Comparison of ENCODE assay signal across 11 mouse cellular contexts in genomic region chr10:93486622-93487021, GRCm38 (mm10). TPM values are rescaled to one million over a fixed set of nuclear protein-coding genes. Genes with fewer than 3 reads are reported as not detected.
DNase-seq lines count a peak whose midpoint lies in the region; ATAC-seq and TF ChIP-seq lines count a peak whose summit lies in the region.
"Had no signal": no experiment of that assay in that cellular context is flagged by ENCODE, and none has a peak within 500 bp of the region (broad histone marks: within the 10 kb centered on the region; RNA-seq: fewer than 3 reads in every experiment).

No protein-coding gene starts in this region.

- no peaks in the 10 kb centered on the region for H3K9me3 ChIP-seq in forebrain, postnatal 0 days (ENCODE audit: low read length)
- no peaks in the 10 kb centered on the region for H3K9me3 ChIP-seq in midbrain, embryonic 14.5 days (ENCODE audit: control insufficient read depth, low read length)
- H3K9me3 ChIP-seq: embryonic facial prominence, embryonic 13.5 days; liver, embryonic 13.5 days; stomach, embryonic 15.5 days had no signal

- no peak overlapping the region for H3K4me2 ChIP-seq in forebrain, postnatal 0 days (ENCODE audit: low read depth)
- H3K4me2 ChIP-seq in midbrain, embryonic 14.5 days (ENCODE audit: low read length): no peak overlapping the region
- H3K4me2 ChIP-seq: embryonic facial prominence, embryonic 13.5 days; liver, embryonic 13.5 days; stomach, embryonic 15.5 days had no signal

- H3K4me1 ChIP-seq in forebrain, postnatal 0 days (ENCODE audit: insufficient read depth): no peaks in the 10 kb centered on the region
- H3K4me1 ChIP-seq in midbrain, embryonic 14.5 days (ENCODE audit: control insufficient read depth, insufficient read depth, low read length): peaks cover 9% of the 10 kb centered on the region; the same call in 1 of the 2 replicates
- H3K4me1 ChIP-seq: embryonic facial prominence, embryonic 13.5 days; stomach, embryonic 15.5 days had no signal

- ATAC-seq in forebrain, postnatal 0 days: peak; percentile 16; the same call in 1 of the 2 replicates
- ATAC-seq in midbrain, embryonic 14.5 days (ENCODE audit: low FRiP score, low TSS enrichment): no peak

- no peaks in the 10 kb centered on the region for H3K27me3 ChIP-seq in forebrain, postnatal 0 days (ENCODE audit: insufficient read depth, low read length)
- H3K27me3 ChIP-seq in midbrain, embryonic 14.5 days (ENCODE audit: control insufficient read depth, insufficient read depth, low read length): no peaks in the 10 kb centered on the region
- H3K27me3 ChIP-seq: embryonic facial prominence, embryonic 13.5 days; liver, embryonic 13.5 days; stomach, embryonic 15.5 days had no signal

- H3K36me3 ChIP-seq in forebrain, postnatal 0 days (ENCODE audit: insufficient read depth): peaks cover 22% of the 10 kb centered on the region
- peaks cover 25% of the 10 kb centered on the region for H3K36me3 ChIP-seq in midbrain, embryonic 14.5 days (ENCODE audit: control insufficient read depth, insufficient read depth, low read length)

- 23% methylated on average over 4 of the region's 4 CpGs for WGBS in forebrain, postnatal 0 days
- 24% methylated on average over 4 of the region's 4 CpGs for WGBS in large intestine, adult 2 months
- WGBS in midbrain, embryonic 14.5 days: 21% methylated on average over 4 of the region's 4 CpGs

- TF ChIP-seq CTCF in forebrain, postnatal 0 days (IDR thresholded peaks at IDR 0.05; ENCODE audit: low read depth): peak; percentile 70

- H3K4me3 ChIP-seq in forebrain, postnatal 0 days (ENCODE audit: low read depth, low read length): no peak overlapping the region
- no peak overlapping the region for H3K4me3 ChIP-seq in midbrain, embryonic 14.5 days (replicated peaks; ENCODE audit: low read depth, low read length)
- H3K4me3 ChIP-seq: embryonic facial prominence, embryonic 13.5 days; liver, embryonic 13.5 days; stomach, embryonic 15.5 days had no signal

- H3K9ac ChIP-seq in forebrain, postnatal 0 days: no peak overlapping the region
- H3K9ac ChIP-seq in midbrain, embryonic 14.5 days (replicated peaks; ENCODE audit: low read length): no peak overlapping the region
- H3K9ac ChIP-seq: embryonic facial prominence, embryonic 13.5 days; liver, embryonic 13.5 days; stomach, embryonic 15.5 days had no signal

- no peak overlapping the region for H3K27ac ChIP-seq in forebrain, postnatal 0 days (ENCODE audit: low read depth, low read length)
- no peak overlapping the region for H3K27ac ChIP-seq in midbrain, embryonic 14.5 days (replicated peaks; ENCODE audit: low read depth, low read length)
- H3K27ac ChIP-seq: embryonic facial prominence, embryonic 13.5 days; liver, embryonic 13.5 days; stomach, embryonic 15.5 days had no signal

- peak; percentile 25 to 72 for DNase-seq in adrenal gland, adult (ENCODE audit: inconsistent age in 2 of 2, low spot score in 1 of 2)
- DNase-seq in adrenal gland, adult 8-10 months: no peak
- peak; percentile 42 for DNase-seq in right cerebral cortex, adult 18-20 months
- DNase-seq in right cerebral cortex, postnatal 4 days: no peak
- peak; percentile 58 for DNase-seq in forebrain, postnatal 0 days
- peak; percentile 22 for DNase-seq in large intestine, adult 2 months (ENCODE audit: low read depth, low spot score)
- DNase-seq in midbrain, embryonic 14.5 days: peak; percentile 81
- DNase-seq in T-cell, adult 2 months (ENCODE audit: low spot score): no peak
- DNase-seq: liver, embryonic 13.5 days had no signal

RNA-seq across cellular contexts. Expression of gene Hal, which starts 1.9 kb away (rescaled TPM):
- total RNA-seq in adrenal gland, adult 8-10 months (2022): under 1 TPM; 0.17 to 0.52 (median 0.39) TPM
- 0.05 TPM in 1 of 2 replicates, not detected in the other for total RNA-seq in forebrain, postnatal 0 days (2014; rRNA removed)
- 0.15 TPM in 1 of 2 replicates, not detected in the other for polyA plus RNA-seq in forebrain, postnatal 0 days (2015; fragmentation: Nextera tagmentation; extraction: Ambion mirVana)
- 0.26 and 0.29 TPM in 2 replicates for polyA plus RNA-seq in large intestine, adult 2 months (2012; rRNA removed)
- polyA plus RNA-seq in midbrain, embryonic 14.5 days (2014; fragmentation: Nextera tagmentation; extraction: Ambion mirVana): 0.27 TPM in 1 of 2 replicates, not detected in the other

RNA-seq across cellular contexts. Expression of gene Lta4h, which starts 33.4 kb away (rescaled TPM):
- total RNA-seq in adrenal gland, adult 8-10 months (2022): 10 to 100 TPM; 53.1 to 74.2 (median 65.2) TPM
- 55.7 and 67.6 TPM in 2 replicates for total RNA-seq in forebrain, postnatal 0 days (2014; rRNA removed)
- polyA plus RNA-seq in forebrain, postnatal 0 days (2015; fragmentation: Nextera tagmentation; extraction: Ambion mirVana): 72.6 and 88.0 TPM in 2 replicates
- polyA plus RNA-seq in large intestine, adult 2 months (2012; rRNA removed): 120 and 274 TPM in 2 replicates
- polyA plus RNA-seq in midbrain, embryonic 14.5 days (2014; fragmentation: Nextera tagmentation; extraction: Ambion mirVana): 73.0 and 99.3 TPM in 2 replicates

RNA-seq across cellular contexts. Expression of gene Amdhd1, which starts 53.2 kb away (rescaled TPM):
- under 1 TPM in 1 of 4 experiments, not detected in 3; 0.12 TPM for total RNA-seq in adrenal gland, adult 8-10 months (2022)
- 0.14 and 0.85 TPM in 2 replicates for total RNA-seq in forebrain, postnatal 0 days (2014; rRNA removed)
- 0.48 and 0.64 TPM in 2 replicates for polyA plus RNA-seq in forebrain, postnatal 0 days (2015; fragmentation: Nextera tagmentation; extraction: Ambion mirVana)
- polyA plus RNA-seq in large intestine, adult 2 months (2012; rRNA removed): 0.06 and 0.10 TPM in 2 replicates
- not detected in 2 replicates for polyA plus RNA-seq in midbrain, embryonic 14.5 days (2014; fragmentation: Nextera tagmentation; extraction: Ambion mirVana)

RNA-seq across cellular contexts. Expression of gene Ccdc38, which starts 53.8 kb away (rescaled TPM):
- total RNA-seq in adrenal gland, adult 8-10 months (2022): under 1 TPM in 1 of 4 experiments, not detected in 3; 0.10 TPM
- not detected in 2 replicates for total RNA-seq in forebrain, postnatal 0 days (2014; rRNA removed)
- polyA plus RNA-seq in forebrain, postnatal 0 days (2015; fragmentation: Nextera tagmentation; extraction: Ambion mirVana): 0.39 and 0.41 TPM in 2 replicates
- not detected in 2 replicates for polyA plus RNA-seq in large intestine, adult 2 months (2012; rRNA removed)
- 0.34 and 0.53 TPM in 2 replicates for polyA plus RNA-seq in midbrain, embryonic 14.5 days (2014; fragmentation: Nextera tagmentation; extraction: Ambion mirVana)

Comparison
In these comparisons a context has a peak if more than half of its experiments do, and no peak if none do; other contexts are left out.
1. DNase-seq: peak in adrenal gland, adult (2 of 2), right cerebral cortex, adult 18-20 months (single experiment), forebrain, postnatal 0 days (single experiment), large intestine, adult 2 months (single experiment) and midbrain, embryonic 14.5 days (single experiment); none in adrenal gland, adult 8-10 months (single experiment), right cerebral cortex, postnatal 4 days (single experiment) and T-cell, adult 2 months (single experiment).